Mouse (Mus musculus) liver, adult (tissue): ENCODE results near the gene Olfr513.

ENCODE experiments used
- GATA4 ChIP-seq: IDR thresholded peaks from 2 replicates; pipeline ENCODE4 v1.6.1; 2014; ENCODE audit warnings: mild to moderate bottlenecking, low read length; ENCODE audit not compliant: insufficient replicate concordance

The Olfr513 gene

DNA sequence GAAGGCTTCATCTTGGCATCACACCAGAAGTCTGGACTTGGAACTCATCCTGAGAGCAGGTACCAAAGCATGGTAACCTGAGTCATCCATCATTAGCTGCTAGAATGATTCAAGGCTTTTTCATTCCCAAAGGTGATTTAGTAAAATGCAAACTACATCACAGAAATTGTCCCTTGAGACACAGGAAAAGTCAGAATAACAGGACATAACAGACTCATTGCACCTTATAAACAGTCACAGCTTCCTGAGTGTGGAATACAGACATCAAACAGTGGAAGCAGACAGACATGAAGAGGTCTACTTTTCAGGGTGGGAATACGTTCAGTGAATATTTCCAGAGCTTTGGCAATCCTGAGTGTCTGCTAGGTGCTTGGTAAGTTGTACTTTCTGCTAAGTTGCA lies at the start of gene Olfr513:
Gene Olfr513, plus strand, starts transcription at position 301 of the 400 bp plus-strand sequence.
- no peak for TF ChIP-seq GATA4

DNA sequence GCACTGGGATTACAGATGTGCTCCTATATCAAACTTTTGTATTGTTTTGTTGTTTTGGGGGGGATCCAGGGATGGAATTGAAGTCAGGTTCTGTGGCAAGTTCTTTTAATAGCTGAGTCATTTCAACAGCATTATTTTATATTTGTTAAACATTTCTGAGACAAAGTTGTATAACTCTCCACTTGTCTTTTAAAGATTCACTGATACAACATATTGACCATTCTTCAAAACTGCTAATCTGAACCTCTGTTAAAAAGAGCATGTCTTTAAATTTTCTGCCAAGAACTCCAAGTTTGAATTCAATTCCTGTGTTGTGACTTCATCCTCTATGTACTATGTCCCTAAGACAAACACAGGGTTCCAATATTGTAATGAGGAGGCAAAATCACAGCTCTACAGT lies 37.8 kb upstream of the Olfr513 start, which contains the start of gene Olfr512:
Gene Olfr512, plus strand, starts transcription at position 301 of the 400 bp plus-strand sequence.
- no peak for TF ChIP-seq GATA4

DNA sequence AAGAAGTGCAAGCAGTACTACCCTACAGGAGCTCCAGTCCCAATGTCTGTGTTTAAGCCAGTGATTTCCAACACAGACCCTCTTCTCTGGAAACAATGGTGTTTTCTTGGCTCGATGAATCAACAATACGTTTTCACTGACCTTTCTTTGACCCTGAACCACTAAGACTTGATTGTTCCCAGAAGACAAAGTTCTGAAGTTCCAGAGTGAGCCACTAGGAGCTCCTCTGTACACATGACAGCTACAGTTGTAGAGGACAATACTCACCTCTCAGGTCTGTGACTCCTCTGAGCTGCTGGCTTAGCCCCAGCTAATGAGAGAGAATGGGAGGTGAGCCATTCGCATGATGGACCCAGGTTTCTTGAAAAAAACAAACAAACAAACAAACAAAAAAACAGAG lies 9.6 kb downstream of the Olfr513 start:
- no peak for TF ChIP-seq GATA4

DNA sequence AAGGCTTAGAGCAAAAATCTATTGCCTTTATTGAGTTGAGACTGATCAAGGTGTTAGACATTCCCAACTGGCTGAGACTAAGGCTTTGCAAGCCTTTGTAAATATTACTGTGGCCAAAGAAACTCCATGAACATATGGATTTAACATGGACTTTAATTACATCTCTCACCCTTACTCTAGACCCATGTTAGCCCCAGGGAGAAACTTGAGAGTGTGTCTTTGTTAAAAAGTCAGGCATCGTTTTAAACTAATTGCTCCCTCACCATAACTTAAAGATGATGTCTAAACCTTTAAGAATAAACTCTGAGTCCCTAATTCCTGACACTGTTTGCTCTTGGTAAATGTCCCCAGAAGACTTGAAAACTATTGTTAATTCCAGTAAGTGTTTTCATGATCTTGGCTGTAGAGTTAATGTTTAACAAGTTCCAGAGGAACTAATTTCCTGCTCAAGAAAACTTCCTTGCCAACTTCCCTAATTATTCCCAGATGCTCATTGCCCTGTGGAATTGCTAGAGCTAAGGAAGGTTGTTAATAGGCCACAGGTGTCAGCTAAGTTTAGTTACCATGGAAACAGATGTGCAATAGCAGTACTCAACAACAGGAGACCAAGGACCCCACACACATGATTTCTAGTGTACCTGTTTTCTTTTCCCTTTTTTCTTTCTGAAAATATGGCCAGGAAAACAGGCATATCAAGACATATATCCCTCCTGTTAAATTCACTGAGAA lies 46.6 kb downstream of the Olfr513 start:
- TF ChIP-seq GATA4: no peak
